Mouse (Mus musculus): ENCODE data around the gene Hk2. TPM values are rescaled to one million over a fixed set of nuclear protein-coding genes. Genes with fewer than 3 reads are reported as not detected.
A peak's percentile ranks its signal among the peaks of the same experiment; 100 is the strongest.
"Not testable (repeated sequence)": the region's sequence is repeated elsewhere in the genome, so short reads cannot be mapped to it uniquely, and the experiment has no call there.

Gene Hk2
- polyA plus RNA-seq, 1 experiment from 2014 or later, result 28.0 TPM

- H3K9ac ChIP-seq (ENCODE audit: low read depth, low read length), result no peak overlapping the region
- H3K4me1 ChIP-seq (ENCODE audit: control insufficient read depth, insufficient read depth, low read length), result no peaks in the 10 kb centered on the region
- H3K27ac ChIP-seq (ENCODE audit: low read depth, low read length), result no peak overlapping the region
- H3K36me3 ChIP-seq (ENCODE audit: control insufficient read depth, insufficient read depth, low read length), result no peaks in the 10 kb centered on the region
- 29% methylated on average over 16 of the region's 16 CpGs for WGBS
- no peak overlapping the region for H3K4me3 ChIP-seq (ENCODE audit: low read length)
- H3K4me2 ChIP-seq (replicated peaks; ENCODE audit: low read depth, low read length), result no peak overlapping the region
- H3K27me3 ChIP-seq (ENCODE audit: control insufficient read depth, insufficient read depth, low read length), result no peaks in the 10 kb centered on the region
- peak; percentile 80 for ATAC-seq (ENCODE audit: low FRiP score, low TSS enrichment)
- no peaks in the 10 kb centered on the region for H3K9me3 ChIP-seq (ENCODE audit: control insufficient read depth, low read length)
These were observed 71.6 kb downstream of the Hk2 start for GRCm38 (mm10) chr6:82702593-82703017.

DNA sequence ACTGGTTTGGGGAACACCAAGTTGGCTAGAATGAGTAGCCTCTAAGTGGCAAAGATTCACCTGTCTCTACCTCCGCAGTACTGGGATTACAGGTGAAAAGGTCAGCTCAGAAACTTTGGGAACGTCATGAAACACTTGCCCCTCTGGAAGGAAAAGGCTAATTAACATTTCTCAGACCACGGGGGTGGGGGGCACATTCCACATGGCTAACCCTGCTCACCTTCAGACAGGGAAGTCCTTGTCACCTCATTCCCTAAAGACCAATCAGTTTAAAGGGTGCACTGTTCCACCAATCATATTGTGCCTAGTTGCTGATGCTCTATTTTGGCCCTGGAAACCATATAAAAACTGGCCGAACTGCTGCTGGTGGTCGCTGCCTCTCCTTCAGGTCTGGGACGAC lies 73.0 kb downstream of the Hk2 start:
- ATAC-seq (ENCODE audit: low FRiP score, low TSS enrichment), result no peak
- H3K4me1 ChIP-seq (ENCODE audit: control insufficient read depth, insufficient read depth, low read length), result no peaks in the 10 kb centered on the region
- no peaks in the 10 kb centered on the region for H3K9me3 ChIP-seq (ENCODE audit: control insufficient read depth, low read length)
- 70% methylated on average over 6 of the region's 6 CpGs for WGBS
- no peaks in the 10 kb centered on the region for H3K27me3 ChIP-seq (ENCODE audit: control insufficient read depth, insufficient read depth, low read length)
- H3K27ac ChIP-seq (ENCODE audit: low read depth, low read length), result no peak overlapping the region
- no peak overlapping the region for H3K4me2 ChIP-seq (replicated peaks; ENCODE audit: low read depth, low read length)
- no peak overlapping the region for H3K9ac ChIP-seq (ENCODE audit: low read depth, low read length)
- H3K4me3 ChIP-seq (ENCODE audit: low read length), result no peak overlapping the region
- H3K36me3 ChIP-seq (ENCODE audit: control insufficient read depth, insufficient read depth, low read length), result no peaks in the 10 kb centered on the region

DNA sequence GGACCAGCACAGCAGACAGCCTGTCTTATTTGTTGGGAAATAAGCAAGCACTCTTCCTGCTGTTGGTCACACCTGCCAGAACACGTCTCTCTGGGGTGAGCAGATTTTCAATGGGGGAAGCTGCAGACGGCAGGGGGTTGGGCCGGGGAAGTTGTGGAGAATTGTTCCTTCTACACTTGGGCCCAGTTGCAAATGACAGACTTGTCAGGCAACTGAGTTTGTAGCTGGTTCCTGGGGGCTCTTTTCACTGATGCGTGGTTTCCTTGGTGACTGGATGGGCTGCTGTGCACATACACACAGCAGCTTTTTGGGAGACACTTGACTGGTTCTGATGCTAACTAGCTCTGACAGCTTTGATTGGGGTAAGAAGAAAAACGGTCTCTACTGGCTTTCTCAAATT lies 74.4 kb downstream of the Hk2 start:
- Histone ChIP-seq H3K27ac (ENCODE audit: low read depth, low read length) (no peak overlapping the region), H3K4me1 (ENCODE audit: control insufficient read depth, insufficient read depth, low read length) (no peaks in the 10 kb centered on the region), H3K27me3 (ENCODE audit: control insufficient read depth, insufficient read depth, low read length) (no peaks in the 10 kb centered on the region), H3K36me3 (ENCODE audit: control insufficient read depth, insufficient read depth, low read length) (no peaks in the 10 kb centered on the region), H3K4me3 (ENCODE audit: low read length) (no peak overlapping the region), H3K9me3 (ENCODE audit: control insufficient read depth, low read length) (no peaks in the 10 kb centered on the region), H3K4me2 (replicated peaks; ENCODE audit: low read depth, low read length) (no peak overlapping the region), H3K9ac (ENCODE audit: low read depth, low read length) (no peak overlapping the region)
- 41% methylated on average over 5 of the region's 5 CpGs for WGBS
- ATAC-seq (ENCODE audit: low FRiP score, low TSS enrichment), result no peak

DNA sequence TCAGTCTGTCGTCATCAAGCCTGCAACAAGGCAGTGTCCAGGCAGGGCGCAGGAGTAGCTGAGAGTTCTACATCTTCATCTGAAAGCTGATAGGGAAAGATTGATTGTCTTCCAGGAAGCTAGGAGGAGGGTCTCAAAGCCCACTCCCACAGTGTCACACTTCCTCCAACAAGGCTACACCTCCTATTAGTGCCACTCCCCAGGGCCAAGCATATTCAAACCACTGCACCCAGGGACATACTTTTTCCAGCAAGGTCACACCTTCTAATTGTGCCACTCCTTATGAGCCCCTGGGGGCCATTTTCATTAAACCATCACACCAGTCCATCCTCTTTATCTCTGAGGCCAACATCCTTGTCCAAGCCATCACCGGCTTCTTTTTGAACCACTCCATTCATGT lies 77.5 kb downstream of the Hk2 start:
- no peaks in the 10 kb centered on the region for H3K36me3 ChIP-seq (ENCODE audit: control insufficient read depth, insufficient read depth, low read length)
- no peaks in the 10 kb centered on the region for H3K4me1 ChIP-seq (ENCODE audit: control insufficient read depth, insufficient read depth, low read length)
- no peaks in the 10 kb centered on the region for H3K27me3 ChIP-seq (ENCODE audit: control insufficient read depth, insufficient read depth, low read length)
- H3K9me3 ChIP-seq (ENCODE audit: control insufficient read depth, low read length), result no peaks in the 10 kb centered on the region
- no peak overlapping the region for H3K27ac ChIP-seq (ENCODE audit: low read depth, low read length)
- 89% methylated on average over 3 of the region's 3 CpGs for WGBS
- ATAC-seq (ENCODE audit: low FRiP score, low TSS enrichment), result no peak
- H3K4me2 ChIP-seq (replicated peaks; ENCODE audit: low read depth, low read length), result no peak overlapping the region
- no peak overlapping the region for H3K9ac ChIP-seq (ENCODE audit: low read depth, low read length)
- no peak overlapping the region for H3K4me3 ChIP-seq (ENCODE audit: low read length)

DNA sequence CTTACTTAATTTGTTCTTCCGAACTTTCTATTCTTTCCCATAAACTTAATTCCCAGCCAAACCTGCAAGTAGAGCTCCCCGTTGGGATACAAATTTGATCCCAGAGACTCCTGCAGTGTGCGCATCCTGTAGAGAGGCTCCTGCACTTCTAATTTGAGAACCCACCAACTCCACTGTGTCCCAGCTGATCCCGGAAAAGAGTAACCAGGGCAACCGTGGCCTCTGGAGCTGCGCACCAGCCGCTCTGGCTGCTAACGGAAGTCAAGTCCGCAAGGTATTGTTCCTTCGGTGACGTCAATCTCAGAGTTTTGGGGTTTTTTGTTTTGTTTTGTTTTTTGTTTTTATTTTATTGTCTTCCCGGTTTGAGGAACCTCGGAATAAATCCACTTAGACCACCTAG lies 79.6 kb downstream of the Hk2 start:
- no peaks in the 10 kb centered on the region for H3K36me3 ChIP-seq (ENCODE audit: control insufficient read depth, insufficient read depth, low read length)
- no peaks in the 10 kb centered on the region for H3K27me3 ChIP-seq (ENCODE audit: control insufficient read depth, insufficient read depth, low read length)
- H3K9ac ChIP-seq (ENCODE audit: low read depth, low read length), result no peak overlapping the region
- no peaks in the 10 kb centered on the region for H3K4me1 ChIP-seq (ENCODE audit: control insufficient read depth, insufficient read depth, low read length)
- 74% methylated on average over 13 of the region's 13 CpGs for WGBS
- no peaks in the 10 kb centered on the region for H3K9me3 ChIP-seq (ENCODE audit: control insufficient read depth, low read length)
- no peak overlapping the region for H3K4me2 ChIP-seq (replicated peaks; ENCODE audit: low read depth, low read length)
- no peak for ATAC-seq (ENCODE audit: low FRiP score, low TSS enrichment)
- H3K27ac ChIP-seq (ENCODE audit: low read depth, low read length), result no peak overlapping the region
- no peak overlapping the region for H3K4me3 ChIP-seq (ENCODE audit: low read length)

DNA sequence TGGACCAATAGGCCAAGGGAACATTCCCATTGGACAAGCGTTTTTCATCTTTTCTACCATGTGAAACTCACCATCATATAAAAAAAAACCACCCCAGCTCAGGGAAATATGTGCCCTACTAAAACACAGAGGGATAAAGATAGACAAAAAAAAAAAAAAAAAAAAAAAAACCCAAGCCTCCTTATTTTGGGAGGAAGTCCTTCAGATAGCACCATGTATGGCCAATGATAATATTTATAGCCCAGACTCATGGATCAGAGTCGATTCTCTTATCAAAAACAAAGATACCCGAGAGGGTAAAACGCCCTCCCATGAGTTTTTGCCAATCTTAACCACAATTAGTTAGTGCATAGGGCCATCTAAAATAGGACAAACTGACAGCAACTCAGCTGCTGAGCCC lies 84.8 kb downstream of the Hk2 start:
- Histone ChIP-seq H3K4me3 (ENCODE audit: low read length) (no peak overlapping the region), H3K27me3 (ENCODE audit: control insufficient read depth, insufficient read depth, low read length) (no peaks in the 10 kb centered on the region), H3K27ac (ENCODE audit: low read depth, low read length) (no peak overlapping the region), H3K9ac (ENCODE audit: low read depth, low read length) (no peak overlapping the region), H3K4me1 (ENCODE audit: control insufficient read depth, insufficient read depth, low read length) (no peaks in the 10 kb centered on the region), H3K4me2 (replicated peaks; ENCODE audit: low read depth, low read length) (no peak overlapping the region), H3K9me3 (ENCODE audit: control insufficient read depth, low read length) (no peaks in the 10 kb centered on the region), H3K36me3 (ENCODE audit: control insufficient read depth, insufficient read depth, low read length) (no peaks in the 10 kb centered on the region)
- 90% methylated on average over 4 of the region's 4 CpGs for WGBS
- no peak for ATAC-seq (ENCODE audit: low FRiP score, low TSS enrichment)

- H3K9me3 ChIP-seq (ENCODE audit: control insufficient read depth, low read length); ATAC-seq (ENCODE audit: low FRiP score, low TSS enrichment); H3K36me3 ChIP-seq (ENCODE audit: control insufficient read depth, insufficient read depth, low read length); H3K4me2 ChIP-seq (replicated peaks; ENCODE audit: low read depth, low read length); H3K27ac ChIP-seq (ENCODE audit: low read depth, low read length); H3K27me3 ChIP-seq (ENCODE audit: control insufficient read depth, insufficient read depth, low read length); H3K4me3 ChIP-seq (ENCODE audit: low read length); H3K4me1 ChIP-seq (ENCODE audit: control insufficient read depth, insufficient read depth, low read length); H3K9ac ChIP-seq (ENCODE audit: low read depth, low read length): not testable (repeated sequence)
- WGBS, result 58% methylated on average over 5 of the region's 5 CpGs
These were observed 85.7 kb downstream of the Hk2 start for GRCm38 (mm10) chr6:82688586-82688985.

- Histone ChIP-seq H3K27me3 (ENCODE audit: control insufficient read depth, insufficient read depth, low read length) (no peaks in the 10 kb centered on the region), H3K36me3 (ENCODE audit: control insufficient read depth, insufficient read depth, low read length) (no peaks in the 10 kb centered on the region), H3K9ac (ENCODE audit: low read depth, low read length) (no peak overlapping the region), H3K9me3 (ENCODE audit: control insufficient read depth, low read length) (no peaks in the 10 kb centered on the region), H3K4me1 (ENCODE audit: control insufficient read depth, insufficient read depth, low read length) (no peaks in the 10 kb centered on the region), H3K4me2 (replicated peaks; ENCODE audit: low read depth, low read length) (no peak overlapping the region), H3K4me3 (ENCODE audit: low read length) (no peak overlapping the region), H3K27ac (ENCODE audit: low read depth, low read length) (no peak overlapping the region)
- no peak for ATAC-seq (ENCODE audit: low FRiP score, low TSS enrichment)
These were observed 90.1 kb downstream of the Hk2 start for GRCm38 (mm10) chr6:82684136-82684535.

- not testable (repeated sequence) for H3K27me3 ChIP-seq (ENCODE audit: control insufficient read depth, insufficient read depth, low read length); H3K9ac ChIP-seq (ENCODE audit: low read depth, low read length); H3K4me2 ChIP-seq (replicated peaks; ENCODE audit: low read depth, low read length); H3K4me1 ChIP-seq (ENCODE audit: control insufficient read depth, insufficient read depth, low read length); ATAC-seq (ENCODE audit: low FRiP score, low TSS enrichment); H3K4me3 ChIP-seq (ENCODE audit: low read length); H3K27ac ChIP-seq (ENCODE audit: low read depth, low read length); H3K9me3 ChIP-seq (ENCODE audit: control insufficient read depth, low read length); H3K36me3 ChIP-seq (ENCODE audit: control insufficient read depth, insufficient read depth, low read length)
- 88% methylated on average over 2 of the region's 2 CpGs for WGBS
These were observed 95.0 kb downstream of the Hk2 start for GRCm38 (mm10) chr6:82679286-82679685.

GRCm38 (mm10) chr6:82677629-82678028 lies 96.6 kb downstream of the Hk2 start:
- not testable (repeated sequence) for H3K27me3 ChIP-seq (ENCODE audit: control insufficient read depth, insufficient read depth, low read length); H3K9ac ChIP-seq (ENCODE audit: low read depth, low read length); H3K27ac ChIP-seq (ENCODE audit: low read depth, low read length); ATAC-seq (ENCODE audit: low FRiP score, low TSS enrichment); H3K4me3 ChIP-seq (ENCODE audit: low read length); H3K4me1 ChIP-seq (ENCODE audit: control insufficient read depth, insufficient read depth, low read length); H3K9me3 ChIP-seq (ENCODE audit: control insufficient read depth, low read length); H3K4me2 ChIP-seq (replicated peaks; ENCODE audit: low read depth, low read length); H3K36me3 ChIP-seq (ENCODE audit: control insufficient read depth, insufficient read depth, low read length)
- WGBS, result 86% methylated on average over 3 of the region's 3 CpGs
